Mouse (Mus musculus) testis, postnatal 10 days (tissue): Measurements from ENCODE around the gene Pcbp1.

ENCODE experiments used
- DNase-seq: peaks from one replicate; pipeline ENCODE4 v3.0.0; 2021; ENCODE audit warnings: low spot score

The Pcbp1 gene

DNA sequence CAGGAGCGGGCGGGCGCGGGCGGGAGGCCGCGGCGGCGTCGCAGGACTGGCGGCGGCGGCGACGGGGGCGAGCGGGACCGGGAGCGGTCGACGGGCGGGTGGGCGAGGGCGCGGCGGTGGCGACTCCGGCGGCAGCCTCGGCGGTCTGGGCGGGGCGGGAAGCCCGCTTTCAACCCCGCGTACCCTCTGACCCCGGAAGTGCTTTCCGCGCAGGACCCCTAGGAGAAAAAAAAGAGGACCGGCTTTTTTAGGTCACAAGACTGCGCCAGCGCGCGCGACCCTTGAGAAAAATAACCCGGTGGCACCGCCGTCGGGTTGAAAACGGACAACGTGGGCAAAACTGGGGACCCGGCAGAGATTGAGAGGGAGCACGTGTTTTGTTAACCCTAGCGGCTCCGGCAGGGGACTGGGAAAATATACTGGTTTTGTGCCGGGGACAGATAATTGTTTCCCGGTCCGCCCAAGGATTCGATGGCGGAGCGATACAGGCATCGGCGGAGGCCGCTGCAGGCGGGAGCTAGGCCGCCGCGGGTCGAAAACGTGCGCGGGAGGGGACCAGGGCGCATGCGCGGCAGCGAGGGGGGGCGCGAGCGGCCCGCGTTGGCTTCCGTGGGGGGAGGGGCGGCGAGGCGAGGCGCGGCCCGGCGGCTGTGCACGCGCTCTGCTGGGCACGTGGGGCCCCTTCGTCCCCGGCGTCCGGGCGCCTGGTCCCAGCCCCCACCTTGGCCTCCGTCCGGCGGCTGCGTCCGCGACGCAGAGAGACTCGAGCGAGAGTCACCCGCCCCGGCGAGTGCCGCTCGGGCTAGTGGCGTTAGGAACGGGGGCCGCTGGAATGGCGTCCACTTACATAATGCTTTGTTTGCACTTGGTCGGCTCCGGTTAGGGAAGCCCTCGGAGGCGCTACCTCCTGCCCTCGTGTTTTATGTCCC lies at the start of gene Pcbp1:
Pcbp1 (minus strand) TSS at position 290 of the 929 bp plus-strand sequence.
- peak; percentile 100 for DNase-seq

DNA sequence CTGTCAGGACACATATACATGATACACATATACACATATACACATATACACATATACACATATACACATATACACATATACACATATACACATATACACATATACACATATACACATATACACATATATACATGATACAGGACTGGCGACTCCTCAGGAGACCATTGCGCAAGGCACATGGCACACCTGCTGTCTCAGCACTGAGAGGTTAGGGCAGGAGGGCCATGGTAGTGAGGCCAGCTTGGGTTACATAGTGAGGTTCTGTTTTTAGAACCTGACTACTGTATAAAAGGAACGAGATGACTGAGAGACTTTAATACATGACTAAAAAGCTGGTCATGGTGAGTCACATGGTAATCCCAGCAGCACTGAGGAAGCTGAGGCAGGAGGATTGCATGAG lies 48.4 kb upstream of the Pcbp1 start:
- DNase-seq = no peak

GRCm38 (mm10) chr6:86570830-86571229 lies 44.7 kb upstream of the Pcbp1 start:
- DNase-seq = no peak

- peak; percentile 70 for DNase-seq
These were observed 43.3 kb upstream of the Pcbp1 start for GRCm38 (mm10) chr6:86569461-86569820.

DNA sequence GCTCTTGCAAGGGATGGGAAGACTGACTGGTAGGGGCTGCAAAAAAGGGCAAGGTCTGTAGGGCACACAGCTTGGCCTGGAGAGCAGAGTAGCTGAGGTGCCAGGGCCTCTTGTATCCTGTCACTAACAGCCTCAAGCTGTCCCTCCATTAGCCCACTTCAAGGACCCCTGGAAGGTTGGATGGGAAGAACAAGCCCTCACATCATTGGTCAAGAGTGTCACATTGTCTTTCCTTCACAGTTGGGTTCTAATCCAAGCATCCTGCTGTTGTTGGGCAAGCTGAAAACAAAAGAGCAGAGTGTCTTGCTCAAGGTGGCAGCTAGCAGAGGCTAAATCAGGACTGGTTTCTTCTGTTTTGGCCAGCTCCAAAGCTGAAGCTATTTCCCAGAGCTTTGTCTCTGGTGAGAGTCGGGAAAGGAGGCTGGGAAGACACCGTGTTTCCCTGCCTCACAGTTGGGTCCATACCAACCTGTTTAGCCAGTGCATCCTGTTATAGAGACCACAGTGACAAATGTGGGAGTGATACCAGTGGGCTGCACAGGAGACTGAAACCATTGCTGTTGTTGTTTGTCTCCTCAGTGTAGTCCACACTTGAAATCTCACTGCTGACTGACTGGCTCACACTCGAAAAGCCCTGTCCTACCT lies 42.8 kb upstream of the Pcbp1 start:
- no peak for DNase-seq

DNA sequence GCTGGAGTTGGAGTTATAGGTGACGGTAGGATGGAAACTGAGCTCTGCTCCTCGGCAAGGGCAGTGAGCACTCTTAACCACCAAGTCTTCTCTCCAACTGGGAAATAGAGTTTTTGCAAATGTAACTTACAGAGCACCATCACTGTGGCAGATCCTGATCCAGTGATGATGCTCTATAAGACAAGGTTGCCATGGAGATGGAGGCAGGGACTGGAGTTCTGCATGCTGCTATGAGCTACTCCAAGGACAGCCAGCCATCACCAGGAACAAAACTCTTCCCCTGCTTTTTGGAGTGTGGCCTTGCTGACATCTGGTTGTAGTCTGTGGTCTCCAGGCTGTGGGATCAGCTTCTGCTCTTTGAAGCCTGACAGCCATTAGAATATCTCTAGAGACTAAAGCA lies 39.7 kb upstream of the Pcbp1 start:
- DNase-seq = no peak

DNA sequence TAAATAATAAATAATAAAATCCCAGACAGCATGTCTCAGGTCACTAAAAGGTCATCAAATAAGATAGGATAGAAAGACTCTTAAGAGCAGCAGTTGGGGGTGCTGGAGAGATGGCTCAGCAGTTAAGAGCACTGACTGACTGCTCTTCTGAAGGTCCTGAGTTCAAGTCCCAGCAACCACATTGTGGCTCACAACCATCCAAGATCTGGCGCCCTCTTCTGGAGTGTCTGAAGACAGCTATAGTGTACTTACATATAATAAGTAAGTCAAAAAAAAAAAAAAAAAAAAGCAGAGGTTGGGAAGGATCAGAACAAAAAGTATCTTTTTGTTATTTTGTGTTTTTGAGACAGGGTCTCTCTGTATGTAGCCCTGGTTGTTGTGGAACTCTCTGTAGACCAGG lies 31.1 kb upstream of the Pcbp1 start:
- DNase-seq = peak; percentile 55

DNA sequence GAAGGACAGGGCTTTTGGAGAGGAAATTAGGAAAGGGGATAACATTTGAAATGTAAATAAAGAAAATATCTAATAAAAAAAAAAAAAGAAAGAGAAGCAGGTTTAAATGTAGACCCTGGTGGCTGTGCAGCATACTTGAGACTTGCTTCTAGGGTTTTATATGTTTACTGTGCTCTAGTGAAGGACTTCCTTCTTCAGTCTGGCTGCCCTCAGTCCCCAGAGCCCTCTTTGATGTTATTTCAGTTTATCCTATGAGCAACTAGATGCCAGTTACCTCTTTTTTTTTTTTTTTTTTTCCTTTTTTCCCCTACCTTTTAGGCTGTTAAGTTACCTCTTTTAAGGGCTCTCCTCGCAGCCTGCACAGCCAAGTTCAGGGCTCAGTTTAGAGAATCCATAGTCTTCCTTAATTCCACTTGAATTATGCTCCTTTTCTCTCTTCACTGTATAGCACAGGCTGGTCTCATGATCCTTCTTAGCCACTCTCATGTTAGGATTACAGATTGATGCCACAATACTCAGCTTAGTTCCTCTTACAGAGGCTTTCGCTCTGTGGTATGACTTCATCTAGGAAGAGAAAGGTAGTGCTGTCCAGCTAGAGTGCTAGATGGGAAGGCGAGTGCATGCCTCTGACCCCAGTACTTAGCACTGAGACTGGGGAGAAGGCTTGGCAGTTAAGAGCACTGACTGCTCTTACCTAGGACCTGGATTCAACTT lies 30.4 kb upstream of the Pcbp1 start:
- no peak for DNase-seq

GRCm38 (mm10) chr6:86550587-86550986 lies 24.5 kb upstream of the Pcbp1 start:
- DNase-seq = no peak

DNA sequence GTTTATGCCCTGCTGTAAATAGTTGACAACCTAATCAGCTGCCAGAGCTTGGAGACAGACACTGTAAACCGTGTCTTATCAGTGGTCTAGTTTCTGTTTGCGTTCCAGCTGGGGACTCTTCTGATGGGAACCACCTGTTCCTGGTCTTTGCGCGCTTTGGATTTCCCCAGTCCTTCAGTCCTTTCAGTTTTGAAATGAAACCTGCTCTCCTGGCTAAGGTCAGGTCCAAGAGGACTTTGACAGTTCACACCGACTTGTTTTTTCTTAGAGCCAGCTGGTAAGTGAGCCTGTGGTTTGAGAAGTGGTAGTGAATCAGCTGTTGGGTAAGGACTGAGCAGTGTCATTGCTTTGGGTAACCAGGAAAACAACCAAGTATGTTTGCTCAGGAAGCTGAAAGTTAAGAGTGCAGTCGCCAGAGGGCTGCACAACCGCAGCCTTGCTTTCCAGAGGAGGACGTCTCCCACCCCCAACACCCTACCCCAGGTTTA lies 21.8 kb upstream of the Pcbp1 start:
- DNase-seq = no peak

DNA sequence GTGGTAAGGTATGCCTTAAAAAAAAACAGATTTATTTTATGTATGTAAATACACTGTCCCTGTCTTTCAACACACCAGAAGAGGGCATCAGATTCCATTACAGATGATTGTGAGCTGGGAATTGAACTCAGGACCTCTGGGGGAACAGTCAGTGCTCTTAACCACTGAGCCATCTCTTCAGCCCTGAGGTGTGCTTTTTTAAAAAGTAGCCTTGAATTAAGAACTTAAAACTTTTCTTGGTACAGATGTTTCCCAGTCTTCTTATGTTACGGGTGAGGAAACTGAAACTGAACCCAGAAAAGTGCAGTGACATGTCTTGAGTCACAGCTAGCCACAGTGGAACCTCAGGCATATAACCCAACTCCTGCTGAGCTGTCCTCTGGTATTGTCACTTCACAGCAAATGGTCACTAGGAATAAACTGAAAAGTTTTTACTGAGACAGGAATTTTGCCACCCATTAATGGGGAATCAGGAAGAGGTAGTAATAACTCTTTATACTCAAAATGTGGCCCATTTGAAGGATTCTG lies 21.2 kb upstream of the Pcbp1 start:
- no peak for DNase-seq

DNA sequence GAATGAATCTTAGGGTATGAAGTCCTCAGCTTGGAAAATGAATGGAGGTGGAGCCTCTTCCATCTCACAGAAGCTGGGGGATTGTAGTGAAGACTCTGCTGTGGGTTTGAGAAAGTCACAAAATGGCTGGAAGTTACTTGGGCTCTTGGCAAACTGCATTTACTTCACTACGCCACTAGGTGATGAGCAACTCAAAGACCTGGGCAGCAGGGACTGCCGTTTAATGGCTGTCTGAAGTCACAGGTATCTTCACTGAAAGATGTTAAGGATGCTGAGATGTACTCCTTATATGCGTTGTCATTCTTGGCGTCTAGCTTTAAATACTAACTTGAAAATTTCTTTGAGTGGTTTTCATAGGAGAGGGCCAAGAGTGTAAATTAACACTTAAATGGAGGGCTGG lies 19.1 kb upstream of the Pcbp1 start:
- no peak for DNase-seq

DNA sequence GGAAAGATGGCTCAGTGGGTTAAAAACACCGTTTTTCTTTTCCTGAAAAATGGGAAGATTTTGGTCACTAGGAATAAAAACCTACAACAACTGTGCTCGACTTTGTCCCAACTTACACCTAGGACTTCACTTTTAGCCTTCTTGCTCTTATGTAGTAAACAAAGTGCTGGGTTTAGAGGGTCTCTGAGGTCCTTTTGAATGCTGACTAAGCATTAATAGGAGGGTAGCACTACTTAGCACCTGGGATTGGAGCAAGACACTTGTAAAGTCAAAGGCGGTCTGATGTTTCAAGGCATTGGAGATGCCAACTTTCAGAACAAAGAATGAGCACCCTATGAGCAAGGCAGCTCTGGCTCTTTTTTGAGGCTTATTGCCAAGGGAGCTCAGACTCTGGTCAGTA lies 17.7 kb upstream of the Pcbp1 start:
- no peak for DNase-seq

DNA sequence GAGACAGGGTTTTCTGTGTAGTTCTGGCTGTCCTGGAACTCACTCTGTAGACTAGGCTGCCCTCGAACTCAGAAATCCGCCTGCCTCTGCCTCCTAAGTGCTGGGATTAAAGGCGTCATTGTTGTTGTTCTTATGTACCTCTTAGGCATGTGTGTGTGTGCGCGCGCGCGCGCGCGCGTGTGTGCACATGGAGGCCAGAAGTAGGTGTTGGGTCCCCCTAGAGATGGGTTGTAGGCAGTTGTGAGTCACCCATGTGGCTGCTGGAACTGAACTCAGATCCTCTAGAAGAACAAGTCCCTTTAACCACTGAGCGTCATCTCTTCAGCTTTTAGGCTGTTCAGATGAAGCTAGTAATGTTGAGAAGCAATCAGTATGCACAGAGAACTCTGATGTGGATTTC lies 16.9 kb upstream of the Pcbp1 start:
- DNase-seq = no peak

GRCm38 (mm10) chr6:86541650-86542049 lies 15.5 kb upstream of the Pcbp1 start:
- DNase-seq = no peak

DNA sequence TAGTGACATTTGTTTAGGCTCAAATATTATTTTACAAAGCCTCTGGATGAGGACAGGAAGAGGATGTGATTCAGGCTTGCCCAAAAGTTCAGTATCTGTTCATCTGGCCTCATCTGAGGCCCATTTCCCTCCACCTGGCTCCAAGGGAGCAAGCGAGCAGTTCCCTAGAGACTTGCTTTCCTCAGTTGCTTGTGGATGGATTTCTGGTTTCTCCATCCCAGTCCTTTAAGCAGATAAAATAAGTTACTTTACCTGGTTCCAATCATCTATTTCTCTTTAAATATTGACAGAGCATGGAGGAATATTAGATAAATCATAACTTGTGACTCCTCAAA lies 2.3 kb upstream of the Pcbp1 start:
- DNase-seq = no peak

- DNase-seq = no peak
These were observed 1.8 kb upstream of the Pcbp1 start for GRCm38 (mm10) chr6:86527766-86528450.

DNA sequence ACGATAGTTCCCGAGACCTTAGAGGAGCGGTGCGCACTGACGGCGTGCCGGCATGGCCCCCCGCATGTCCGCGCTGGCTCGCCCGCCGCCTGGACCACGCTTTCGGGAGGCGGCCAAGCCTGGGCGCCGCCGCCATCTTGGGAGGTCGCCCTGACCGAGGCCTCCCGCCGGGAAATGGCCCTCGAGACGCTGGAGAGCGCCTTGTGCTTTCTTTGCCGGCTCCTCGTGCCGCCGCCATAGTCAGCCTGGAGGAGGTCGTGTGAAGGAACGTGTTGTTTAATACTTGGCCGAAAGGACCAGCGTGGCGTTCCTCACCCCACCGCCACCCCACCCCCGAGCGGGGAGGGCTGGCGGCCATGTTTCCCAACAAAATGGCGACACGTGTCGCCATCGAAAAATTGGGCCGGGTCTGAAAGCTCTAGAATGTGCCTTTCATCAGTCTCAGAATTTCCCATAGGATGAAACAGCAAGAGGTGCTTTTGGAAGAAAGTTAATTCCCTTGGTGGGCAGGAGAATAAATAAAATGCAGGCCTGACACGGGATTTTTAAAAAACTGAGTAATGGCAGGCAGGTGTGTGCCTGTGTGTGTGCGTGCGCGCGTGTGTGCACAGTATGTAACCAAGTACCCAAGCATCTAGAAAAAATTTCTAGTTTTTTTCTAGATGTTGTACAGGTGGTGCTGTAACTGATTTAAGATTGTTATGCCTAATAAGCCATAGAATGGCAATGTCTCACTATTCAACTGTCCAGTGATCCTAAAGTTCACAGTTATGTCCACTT lies 1.0 kb upstream of the Pcbp1 start:
- DNase-seq = peak; percentile 84

- DNase-seq = peak; percentile 89
These were observed 482 bp downstream of the Pcbp1 start for GRCm38 (mm10) chr6:86525646-86526031.

GRCm38 (mm10) chr6:86524879-86525645 lies 1.1 kb downstream of the Pcbp1 start:
- DNase-seq = peak; percentile 76
